Mouse (Mus musculus) urinary bladder, postnatal 10 days (tissue): Measurements from ENCODE around the gene Clic1.
"Not testable (repeated sequence)": the region's sequence is repeated elsewhere in the genome, so short reads cannot be mapped to it uniquely, and the experiment has no call there.

Experiments
- DNase-seq: peaks from one replicate; pipeline ENCODE4 v3.0.0; 2022; ENCODE audit warnings: low spot score

Clic1 gene

GRCm38 (mm10) chr17:35021163-35021808 lies 28.5 kb upstream of the Clic1 start:
- peak; percentile 67 for DNase-seq

DNA sequence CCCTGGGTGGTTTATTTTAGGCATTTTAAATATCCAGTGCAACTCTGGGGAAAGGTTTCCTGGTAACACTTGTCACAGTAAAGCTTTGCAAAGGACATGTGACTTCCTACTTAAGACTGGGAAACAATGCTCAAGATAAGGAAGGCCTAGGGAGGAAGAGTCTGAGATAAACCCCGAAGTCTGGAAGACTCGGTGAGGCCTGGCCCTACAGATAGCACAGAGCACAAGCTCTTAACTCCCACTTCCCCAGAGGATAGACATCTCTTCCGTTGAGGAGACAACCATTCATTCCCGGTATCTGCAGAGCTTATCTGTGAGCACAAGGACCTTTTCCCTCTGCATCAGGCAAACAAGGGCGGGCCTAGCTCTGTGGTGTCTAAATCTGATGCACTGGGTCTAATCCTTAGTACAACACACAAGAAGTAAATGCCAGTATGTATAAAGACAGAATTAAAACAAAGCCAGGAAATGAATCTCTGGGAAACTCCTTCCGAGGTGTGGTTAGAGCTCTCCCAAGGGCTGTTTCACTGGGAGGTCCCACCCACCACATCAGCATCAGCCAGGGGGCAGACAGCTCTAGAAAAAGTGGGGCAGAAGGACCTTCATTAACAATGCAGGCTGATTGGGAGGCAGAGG lies 27.8 kb upstream of the Clic1 start:
- DNase-seq = no peak

DNA sequence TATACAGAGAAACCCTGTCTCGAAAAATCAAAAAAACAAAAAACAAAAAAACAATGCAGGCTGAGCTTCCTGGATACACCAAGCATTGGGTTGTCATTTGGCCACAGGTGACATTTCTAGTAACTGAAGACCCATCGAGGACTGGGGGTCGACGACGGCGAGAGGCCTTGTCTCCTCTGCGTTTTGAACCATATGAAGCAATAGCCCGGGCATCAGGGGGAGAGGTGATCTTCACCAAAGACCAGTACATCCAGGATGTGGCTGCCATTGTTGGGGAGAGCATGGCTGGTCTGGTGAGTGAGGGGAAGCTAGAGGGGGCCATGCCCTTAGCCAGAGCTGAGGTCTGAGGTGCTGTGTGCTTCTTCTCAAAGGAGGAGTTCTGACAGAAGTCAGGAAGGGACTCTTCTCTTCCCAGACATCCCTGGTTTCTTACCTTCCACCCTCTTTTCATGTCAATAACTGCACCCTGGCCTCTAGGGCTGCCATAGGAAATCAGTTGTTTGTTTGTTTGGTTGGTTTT lies 27.2 kb upstream of the Clic1 start:
- no peak for DNase-seq

DNA sequence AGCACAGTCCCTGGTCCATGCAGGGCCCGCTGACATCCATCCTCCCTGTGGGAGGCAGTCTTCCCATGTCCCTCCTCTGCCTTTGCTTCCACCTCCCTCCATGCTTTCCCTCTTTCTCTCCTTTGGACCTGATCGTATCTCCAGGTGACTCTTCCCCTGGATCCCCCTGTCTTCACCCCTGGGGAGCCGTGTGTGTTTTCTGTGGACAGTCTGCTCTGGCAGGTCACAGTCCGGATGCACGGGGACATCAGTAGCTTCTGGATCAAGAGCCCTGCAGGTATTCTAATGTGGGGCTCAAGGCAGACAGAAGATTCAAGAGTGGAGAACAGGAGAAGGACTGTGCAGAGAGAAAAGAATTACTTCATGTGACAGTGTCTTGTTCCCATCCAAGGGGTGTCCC lies 26.5 kb upstream of the Clic1 start:
- no peak for DNase-seq

GRCm38 (mm10) chr17:35023756-35024155 lies 26.0 kb upstream of the Clic1 start:
- DNase-seq = no peak

GRCm38 (mm10) chr17:35024261-35024660 lies 25.5 kb upstream of the Clic1 start:
- no peak for DNase-seq

GRCm38 (mm10) chr17:35024691-35025488 lies 24.9 kb upstream of the Clic1 start:
- DNase-seq = no peak

DNA sequence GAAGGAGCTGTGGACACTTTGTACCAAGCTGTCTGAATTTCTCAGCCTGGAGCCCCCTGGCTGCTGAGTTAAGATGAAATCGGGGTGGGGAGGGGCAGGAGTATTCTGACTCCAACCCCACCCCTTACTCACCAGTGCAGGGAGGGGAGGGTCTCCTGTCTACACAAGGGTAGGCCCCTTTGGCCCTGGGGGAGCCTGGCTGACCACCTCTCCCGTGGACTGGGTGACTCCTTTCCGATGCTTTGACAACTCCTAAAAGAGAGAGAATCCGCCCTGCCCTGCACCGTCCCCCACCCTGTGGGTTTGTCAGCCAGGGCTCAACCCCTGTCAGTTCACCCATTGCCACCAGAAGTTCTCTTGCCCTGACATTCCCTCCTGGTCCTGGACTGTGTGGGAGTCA lies 23.6 kb upstream of the Clic1 start:
- DNase-seq = no peak

- DNase-seq = no peak
Measured at GRCm38 (mm10) chr17:35027277-35028068, 22.3 kb upstream of the Clic1 start, which contains the start of gene Sapcd1. Gene Sapcd1, minus strand, starts transcription at chr17:35028016.

DNA sequence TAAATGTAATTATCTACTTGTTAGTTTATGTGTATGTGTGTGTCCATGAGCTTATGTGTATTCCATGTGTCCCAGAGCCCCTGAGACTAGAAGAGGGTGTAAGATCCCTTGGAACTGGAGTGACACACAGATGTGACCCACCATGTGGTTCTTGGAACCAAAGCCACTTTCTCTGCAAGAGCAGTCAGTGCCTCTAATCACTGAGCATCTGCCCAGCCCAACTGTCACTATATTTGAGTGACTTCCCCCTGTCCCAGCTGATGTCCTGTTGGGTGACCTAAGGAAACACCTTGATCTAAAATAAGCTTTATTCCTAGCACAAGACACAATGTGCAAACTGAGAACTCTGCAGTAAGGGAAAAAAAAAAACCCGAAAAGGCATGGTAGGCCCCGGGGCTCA lies 21.5 kb upstream of the Clic1 start:
- no peak for DNase-seq

- no peak for DNase-seq
Measured at GRCm38 (mm10) chr17:35029691-35030532, 19.9 kb upstream of the Clic1 start.

DNA sequence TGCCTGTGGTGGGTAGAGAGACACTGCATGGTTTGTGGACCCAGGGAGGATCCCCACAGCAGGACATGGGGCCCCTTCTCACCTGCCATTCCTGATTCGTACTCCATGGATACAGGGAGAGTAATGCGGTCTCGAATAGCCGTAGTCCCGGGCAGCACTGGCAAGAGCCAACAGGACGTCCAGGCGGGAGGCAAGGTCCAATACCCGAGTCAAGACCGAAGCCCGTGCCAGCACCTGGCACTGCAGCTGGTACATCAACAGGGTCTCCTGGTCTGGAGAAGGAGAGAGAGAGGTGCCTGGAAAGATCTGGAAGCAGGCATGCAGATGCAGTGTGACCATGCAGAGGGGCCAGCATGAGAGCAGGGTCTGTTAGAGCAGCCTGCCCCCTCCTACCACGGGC lies 18.5 kb upstream of the Clic1 start:
- DNase-seq = no peak

DNA sequence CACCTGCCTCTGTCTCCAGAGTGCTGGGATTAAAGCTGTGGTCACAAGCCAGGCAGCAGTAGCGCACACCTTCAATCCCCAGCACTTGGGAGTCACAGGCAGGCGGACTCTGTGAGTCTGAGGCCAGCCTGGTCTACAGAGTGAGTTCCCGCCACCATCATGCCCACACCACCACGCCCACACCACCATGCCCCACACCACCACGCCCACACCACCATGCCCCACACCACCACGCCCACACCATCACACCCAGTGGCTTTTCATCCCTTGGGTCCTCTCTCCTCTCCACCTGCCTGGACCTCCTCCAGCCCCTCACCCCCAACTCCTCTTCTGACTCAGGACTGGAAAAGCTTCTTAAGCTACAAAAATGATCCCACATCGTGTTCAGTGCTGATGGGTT lies 17.9 kb upstream of the Clic1 start:
- DNase-seq = no peak

DNA sequence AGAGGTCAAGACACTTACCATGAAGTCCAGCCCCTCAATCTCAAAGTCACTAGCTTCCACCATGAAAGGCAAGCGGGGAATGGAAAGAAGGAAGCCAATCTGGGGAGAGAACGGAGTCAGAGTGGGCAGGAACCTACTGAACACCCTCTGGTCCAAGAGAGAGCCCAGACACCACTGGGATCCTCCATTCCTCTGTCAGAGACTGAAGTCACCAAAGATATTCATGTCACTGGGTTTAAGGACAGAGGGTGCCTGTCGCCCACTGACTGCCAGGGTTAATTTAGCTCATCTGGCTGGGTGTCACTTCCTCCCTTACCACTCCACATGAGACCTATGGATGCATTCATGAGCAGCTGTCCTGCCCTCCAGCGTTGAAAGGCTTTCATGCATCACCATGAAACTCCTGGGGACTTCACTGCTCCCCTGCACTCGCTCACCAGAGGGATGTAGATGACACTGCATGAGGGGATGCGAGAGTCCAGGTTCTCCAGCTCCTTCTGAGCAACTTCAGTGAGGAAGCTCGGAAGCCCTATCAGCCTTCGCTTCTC lies 17.4 kb upstream of the Clic1 start:
- DNase-seq = no peak

DNA sequence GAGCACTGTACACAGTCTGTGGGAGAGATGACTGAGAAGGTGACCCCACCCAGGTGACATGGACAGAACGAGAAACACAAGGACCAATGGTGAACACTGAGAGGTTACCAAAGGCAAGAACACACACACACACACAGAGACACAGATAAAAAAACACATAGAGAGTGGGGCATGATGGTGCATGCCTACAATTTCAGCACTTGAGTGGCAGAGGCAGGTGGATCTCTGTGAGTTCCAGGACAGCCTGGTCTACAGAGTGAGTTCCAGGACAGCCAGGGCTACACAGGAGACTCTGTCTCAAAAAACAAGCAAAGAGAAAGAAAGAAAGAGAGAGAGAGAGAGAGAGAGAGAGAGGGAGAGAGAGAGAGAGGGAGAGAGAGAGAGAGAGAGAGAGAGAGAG lies 16.1 kb upstream of the Clic1 start:
- DNase-seq = not testable (repeated sequence)

GRCm38 (mm10) chr17:35034896-35035295 lies 14.9 kb upstream of the Clic1 start:
- DNase-seq = no peak

DNA sequence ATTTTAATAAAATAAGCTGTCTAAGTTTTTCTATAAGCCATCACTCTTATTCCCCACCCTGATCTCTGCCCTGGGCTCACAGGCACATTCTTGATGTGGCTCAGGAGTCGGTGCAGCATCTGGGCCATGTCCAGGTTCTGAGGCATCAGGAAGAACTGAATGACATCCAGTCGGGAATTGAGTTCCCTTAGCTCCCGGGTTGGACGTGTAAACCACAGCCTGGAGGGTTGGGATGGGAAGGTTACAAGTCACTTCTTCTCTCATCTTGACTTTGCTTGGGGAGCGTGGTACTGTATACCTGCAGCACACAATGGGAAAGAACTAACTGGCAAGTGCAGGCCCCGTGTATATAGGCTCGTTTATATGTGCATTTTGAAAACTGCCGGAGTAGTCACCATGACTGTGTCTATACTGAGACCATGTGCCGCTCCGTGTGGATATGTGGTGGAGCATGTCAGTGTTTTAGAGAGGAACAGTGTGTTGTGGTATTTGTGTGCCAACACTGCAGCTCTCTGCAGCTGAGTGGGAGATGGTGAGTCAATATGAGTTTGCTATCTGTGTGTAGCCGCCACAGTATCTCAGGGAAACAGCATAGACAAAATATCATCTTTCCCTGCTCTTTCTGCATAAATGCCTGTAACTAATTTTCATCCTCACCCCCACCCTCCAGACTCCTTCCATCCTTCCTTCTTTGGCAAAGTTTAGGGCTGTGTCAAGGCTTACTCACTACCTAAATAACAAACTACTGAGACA lies 10.5 kb upstream of the Clic1 start:
- no peak for DNase-seq

DNA sequence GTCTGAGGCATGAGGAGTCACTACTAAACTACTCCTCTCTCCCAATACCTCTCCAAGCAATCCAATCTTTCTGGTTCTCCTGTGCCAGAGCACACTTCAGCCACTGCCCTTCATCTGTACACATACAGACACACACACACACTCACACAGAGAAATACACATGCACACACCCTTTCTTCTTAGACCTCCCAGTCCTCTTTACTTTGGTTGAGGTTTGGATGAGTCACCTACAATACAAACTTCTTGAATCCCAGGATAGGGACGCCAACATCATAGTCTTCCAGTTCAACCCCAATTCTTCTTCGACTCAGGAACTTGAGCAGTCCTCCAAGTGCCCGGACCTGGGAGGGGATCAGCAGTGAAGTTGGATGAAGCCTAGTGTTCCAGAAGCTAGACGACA lies 6.0 kb upstream of the Clic1 start:
- DNase-seq = no peak

DNA sequence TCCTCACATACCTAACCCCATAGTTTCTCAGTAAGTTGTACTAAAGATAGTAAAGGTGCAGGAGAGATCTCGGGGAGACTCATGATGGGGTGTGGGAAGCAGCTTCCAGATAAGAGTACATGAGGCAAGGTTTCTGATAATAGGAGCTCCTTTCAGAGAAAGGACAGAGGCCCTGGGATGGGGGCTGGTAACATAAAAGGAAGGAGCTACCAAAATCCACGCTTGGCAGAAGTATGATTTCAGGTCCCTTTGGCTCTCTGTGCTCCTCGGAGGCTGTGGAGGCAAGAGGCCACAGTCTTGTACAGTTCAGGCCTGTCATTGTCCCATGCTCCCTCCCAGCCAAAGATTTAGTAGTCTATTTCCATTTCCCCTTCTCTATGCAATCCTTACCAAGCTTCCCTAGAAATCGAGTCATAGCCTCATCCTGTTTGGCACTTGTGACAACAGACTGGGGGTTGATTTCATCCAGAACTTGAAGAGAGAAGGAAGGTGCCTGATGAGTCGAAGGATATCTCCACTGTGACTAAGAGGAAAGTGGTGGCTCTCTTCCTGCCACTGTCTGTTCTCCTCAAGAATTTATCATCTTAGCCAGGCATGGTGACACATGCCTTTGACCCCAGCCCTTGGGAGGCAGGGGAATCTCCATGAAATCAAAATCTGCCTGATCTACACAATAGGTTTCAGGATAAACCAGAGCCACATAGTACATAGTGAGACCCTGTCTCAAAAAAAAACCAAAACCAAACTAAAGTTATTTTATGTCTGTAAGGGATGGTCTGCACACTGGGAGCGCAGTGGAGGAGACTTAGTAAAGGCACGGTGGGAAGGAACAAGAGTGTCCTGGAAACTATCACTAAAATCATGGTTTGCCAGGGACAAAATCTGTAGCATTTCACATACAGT lies 4.6 kb upstream of the Clic1 start:
- no peak for DNase-seq
